Mouse (Mus musculus): ENCODE results near the gene Muc5ac. TPM values are rescaled to one million over a fixed set of nuclear protein-coding genes. Genes with fewer than 3 reads are reported as not detected.
A peak's percentile ranks its signal among the peaks of the same experiment; 100 is the strongest.

The Muc5ac gene
- total and polyA plus RNA-seq, 2 experiments from 2014 or later, result not detected

DNA sequence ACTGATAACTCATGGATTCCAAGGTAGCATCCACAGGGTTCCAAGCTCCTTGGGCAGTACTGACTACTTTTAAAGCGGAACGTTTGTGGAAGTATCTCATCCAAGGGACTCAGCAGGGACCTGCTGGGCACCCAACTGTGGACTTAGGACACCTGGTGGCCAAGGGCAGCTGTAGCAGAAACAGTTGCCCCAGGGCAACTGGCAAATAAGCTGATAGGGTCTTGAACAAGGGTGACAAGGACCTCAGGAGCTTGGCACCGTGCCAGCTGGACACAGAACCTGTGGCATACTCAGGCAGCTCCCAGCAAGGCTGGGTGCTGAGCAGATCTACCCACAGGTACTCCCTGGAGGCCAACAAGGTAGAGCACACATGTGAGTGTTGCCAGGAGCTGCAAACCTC, 29.5 kb downstream of the Muc5ac start:
- TF ChIP-seq CTCF (IDR thresholded peaks at IDR 0.05), result no peak
- DNase-seq (ENCODE audit: low spot score) (no peak), ATAC-seq (ENCODE audit: low FRiP score) (no peak)
- Histone ChIP-seq H3K4me1 (ENCODE audit: insufficient read depth, low read length) (no peaks in the 10 kb centered on the region), H3K4me3 (ENCODE audit: low read depth, low read length) (no peak overlapping the region), H3K27ac (ENCODE audit: low read depth, low read length) (no peak overlapping the region), H3K9ac (replicated peaks; ENCODE audit: low read length, poor library complexity, severe bottlenecking) (no peak overlapping the region), H3K9me3 (ENCODE audit: low read length) (no peaks in the 10 kb centered on the region), H3K36me3 (ENCODE audit: insufficient read depth, low read length) (no peaks in the 10 kb centered on the region), H3K4me2 (ENCODE audit: low read depth, low read length, poor library complexity, severe bottlenecking) (no peak overlapping the region), H3K27me3 (ENCODE audit: insufficient read depth, low read length) (no peaks in the 10 kb centered on the region)
- WGBS, result 83% methylated on average over 3 of the region's 3 CpGs

DNA sequence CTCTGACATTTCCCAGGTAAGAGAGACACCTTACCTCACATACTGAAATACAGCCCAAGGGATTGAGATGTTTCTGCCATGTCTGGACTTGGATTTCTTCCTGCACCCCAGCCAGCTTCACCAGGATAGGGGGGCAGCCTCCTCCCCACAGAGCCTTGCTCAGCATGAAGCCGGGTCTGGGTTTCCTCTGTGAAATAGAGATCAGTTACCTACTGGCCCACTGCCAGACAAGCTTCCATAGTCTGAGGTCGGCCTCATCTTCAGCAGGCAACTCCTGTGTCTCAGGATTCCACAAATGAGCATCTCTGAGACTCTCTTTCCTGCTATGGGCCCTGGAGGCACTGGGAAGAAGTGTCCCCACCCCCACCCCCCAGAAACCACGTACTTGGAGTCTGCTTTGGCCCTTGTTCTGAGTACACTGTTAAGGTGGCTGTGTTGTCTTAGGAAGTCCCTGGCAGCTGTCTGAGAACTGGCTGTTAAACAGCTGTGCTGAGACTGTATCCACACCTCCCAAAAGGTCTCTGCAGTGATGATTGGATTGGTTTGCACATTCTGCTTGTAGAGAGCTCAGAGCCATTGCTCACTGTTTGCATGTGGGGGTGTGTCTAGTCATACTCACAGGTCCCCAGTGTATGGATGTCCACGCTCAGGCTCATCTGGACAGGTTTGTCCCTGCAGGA, 34.0 kb downstream of the Muc5ac start:
- Histone ChIP-seq H3K27ac (ENCODE audit: low read depth, low read length) (no peak overlapping the region), H3K9ac (replicated peaks; ENCODE audit: low read length, poor library complexity, severe bottlenecking) (no peak overlapping the region), H3K4me1 (ENCODE audit: insufficient read depth, low read length) (no peaks in the 10 kb centered on the region), H3K4me3 (ENCODE audit: low read depth, low read length) (no peak overlapping the region), H3K9me3 (ENCODE audit: low read length) (no peaks in the 10 kb centered on the region), H3K4me2 (ENCODE audit: low read depth, low read length, poor library complexity, severe bottlenecking) (no peak overlapping the region), H3K36me3 (ENCODE audit: insufficient read depth, low read length) (no peaks in the 10 kb centered on the region), H3K27me3 (ENCODE audit: insufficient read depth, low read length) (no peaks in the 10 kb centered on the region)
- 55% methylated on average over 4 of the region's 4 CpGs for WGBS
- peak; percentile 8 for DNase-seq (ENCODE audit: low spot score)
- ATAC-seq (ENCODE audit: low FRiP score), result no peak
- no peak for TF ChIP-seq CTCF (IDR thresholded peaks at IDR 0.05)

GRCm38 (mm10) chr7:141823699-141824098, 34.9 kb downstream of the Muc5ac start:
- Histone ChIP-seq H3K27me3 (ENCODE audit: insufficient read depth, low read length) (no peaks in the 10 kb centered on the region), H3K27ac (ENCODE audit: low read depth, low read length) (no peak overlapping the region), H3K9me3 (ENCODE audit: low read length) (no peaks in the 10 kb centered on the region), H3K4me2 (ENCODE audit: low read depth, low read length, poor library complexity, severe bottlenecking) (no peak overlapping the region), H3K36me3 (ENCODE audit: insufficient read depth, low read length) (no peaks in the 10 kb centered on the region), H3K9ac (replicated peaks; ENCODE audit: low read length, poor library complexity, severe bottlenecking) (no peak overlapping the region), H3K4me3 (ENCODE audit: low read depth, low read length) (no peak overlapping the region), H3K4me1 (ENCODE audit: insufficient read depth, low read length) (no peaks in the 10 kb centered on the region)
- no peak for ATAC-seq (ENCODE audit: low FRiP score)
- no peak for DNase-seq (ENCODE audit: low spot score)
- no peak for TF ChIP-seq CTCF (IDR thresholded peaks at IDR 0.05)
- 85% methylated on average over 6 of the region's 6 CpGs for WGBS

DNA sequence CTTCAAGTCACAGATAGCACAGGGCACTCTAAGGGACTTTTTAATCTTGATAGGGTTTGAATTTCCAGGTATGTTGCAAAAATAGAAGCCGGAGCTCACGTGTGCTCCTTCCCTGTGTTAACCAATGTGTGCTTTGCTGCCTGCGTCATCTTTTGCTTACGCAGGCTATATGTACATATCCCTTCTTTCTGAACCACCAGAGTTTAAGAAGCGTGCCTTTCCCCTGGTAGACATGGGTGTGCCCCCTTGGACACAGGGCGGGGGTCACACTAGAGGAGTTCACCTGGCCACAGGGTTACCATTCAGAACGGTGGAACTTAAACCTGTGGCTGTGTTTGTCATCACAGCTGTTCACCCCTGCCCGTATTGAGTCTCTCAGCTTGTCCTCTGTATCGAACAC, 35.6 kb downstream of the Muc5ac start:
- ATAC-seq (ENCODE audit: low FRiP score), result no peak
- no peak overlapping the region for H3K4me2 ChIP-seq (ENCODE audit: low read depth, low read length, poor library complexity, severe bottlenecking)
- H3K27ac ChIP-seq (ENCODE audit: low read depth, low read length), result no peak overlapping the region
- no peaks in the 10 kb centered on the region for H3K27me3 ChIP-seq (ENCODE audit: insufficient read depth, low read length)
- no peak for DNase-seq (ENCODE audit: low spot score)
- WGBS, result 95% methylated on average over 9 of the region's 9 CpGs
- no peaks in the 10 kb centered on the region for H3K9me3 ChIP-seq (ENCODE audit: low read length)
- H3K4me1 ChIP-seq (ENCODE audit: insufficient read depth, low read length), result no peaks in the 10 kb centered on the region
- no peak overlapping the region for H3K9ac ChIP-seq (replicated peaks; ENCODE audit: low read length, poor library complexity, severe bottlenecking)
- no peak for TF ChIP-seq CTCF (IDR thresholded peaks at IDR 0.05)
- H3K36me3 ChIP-seq (ENCODE audit: insufficient read depth, low read length), result no peaks in the 10 kb centered on the region
- H3K4me3 ChIP-seq (ENCODE audit: low read depth, low read length), result no peak overlapping the region

DNA sequence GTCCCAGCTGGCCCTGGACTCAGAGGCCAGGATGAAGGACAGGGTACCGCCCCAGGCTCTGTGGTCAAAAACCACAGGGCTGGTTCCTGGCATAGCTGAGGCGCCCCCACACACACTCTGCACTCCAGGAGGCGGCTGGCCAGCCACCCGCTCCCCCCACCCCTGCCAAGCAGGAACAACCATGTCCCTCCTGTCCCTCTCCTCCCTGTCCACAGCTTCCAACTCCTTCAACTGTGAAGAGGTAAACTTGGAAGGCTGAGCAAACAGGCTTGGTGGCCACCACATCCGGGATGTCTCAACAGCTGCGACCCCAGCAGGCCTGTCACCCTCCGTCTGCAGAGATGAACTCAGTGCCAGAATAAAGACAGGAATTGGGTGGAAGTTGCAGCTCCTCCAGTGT, 47.2 kb downstream of the Muc5ac start:
- WGBS, result 74% methylated on average over 7 of the region's 7 CpGs

GRCm38 (mm10) chr7:141836423-141836822, 47.7 kb downstream of the Muc5ac start:
- H3K36me3 ChIP-seq (ENCODE audit: insufficient read depth, low read length), result no peaks in the 10 kb centered on the region
- no peak for TF ChIP-seq CTCF (IDR thresholded peaks at IDR 0.05)
- H3K9me3 ChIP-seq (ENCODE audit: low read length), result no peaks in the 10 kb centered on the region
- no peak for DNase-seq (ENCODE audit: low spot score)
- WGBS, result 82% methylated on average over 8 of the region's 8 CpGs
- no peak for ATAC-seq (ENCODE audit: low FRiP score)
- H3K27me3 ChIP-seq (ENCODE audit: insufficient read depth, low read length), result no peaks in the 10 kb centered on the region
- no peak overlapping the region for H3K4me2 ChIP-seq (ENCODE audit: low read depth, low read length, poor library complexity, severe bottlenecking)
- H3K9ac ChIP-seq (replicated peaks; ENCODE audit: low read length, poor library complexity, severe bottlenecking), result no peak overlapping the region
- no peak overlapping the region for H3K27ac ChIP-seq (ENCODE audit: low read depth, low read length)
- H3K4me1 ChIP-seq (ENCODE audit: insufficient read depth, low read length), result no peaks in the 10 kb centered on the region
- H3K4me3 ChIP-seq (ENCODE audit: low read depth, low read length), result no peak overlapping the region

More for the DNA sequence above, 47.2 kb downstream of the Muc5ac start:
- Histone ChIP-seq H3K9ac (replicated peaks; ENCODE audit: low read length, poor library complexity, severe bottlenecking) (no peak overlapping the region), H3K4me2 (ENCODE audit: low read depth, low read length, poor library complexity, severe bottlenecking) (no peak overlapping the region), H3K9me3 (ENCODE audit: low read length) (no peaks in the 10 kb centered on the region), H3K27me3 (ENCODE audit: insufficient read depth, low read length) (no peaks in the 10 kb centered on the region), H3K4me3 (ENCODE audit: low read depth, low read length) (no peak overlapping the region), H3K4me1 (ENCODE audit: insufficient read depth, low read length) (no peaks in the 10 kb centered on the region), H3K27ac (ENCODE audit: low read depth, low read length) (no peak overlapping the region), H3K36me3 (ENCODE audit: insufficient read depth, low read length) (no peaks in the 10 kb centered on the region)
- no peak for TF ChIP-seq CTCF (IDR thresholded peaks at IDR 0.05)
- ATAC-seq (ENCODE audit: low FRiP score), result no peak
- no peak for DNase-seq (ENCODE audit: low spot score)
